Comparison of ENCODE assay signal across 39 mouse cellular contexts in genomic region chr5:87091111-87091510, GRCm38 (mm10). TPM values are rescaled to one million over a fixed set of nuclear protein-coding genes. Genes with fewer than 3 reads are reported as not detected.
"Had no signal": no experiment of that assay in that cellular context is flagged by ENCODE, and none has a peak within 500 bp of the region (broad histone marks: within the 10 kb centered on the region; RNA-seq: fewer than 3 reads in every experiment).

No protein-coding gene starts in this region.

- DNase-seq: cerebellum, adult 8-10 months; cerebellum, adult 9-10 months; cerebellum, adult 9-11 months; cerebellum, postnatal 10 days; cerebellum, postnatal 14 days; cerebellum, postnatal 25 days; cerebellum, postnatal 36 days; embryo, embryonic 11 days; forebrain, postnatal 0 days; gastrocnemius, adult 2 months; gastrocnemius, postnatal 10 days; gastrocnemius, postnatal 14 days; gastrocnemius, postnatal 25 days; gastrocnemius, postnatal 36 days; heart, adult 11 months; heart, adult 18-20 months; heart, adult 2 months had no signal

- H3K36me3 ChIP-seq: embryonic facial prominence, embryonic 10.5 days; embryonic facial prominence, embryonic 12.5 days; embryonic facial prominence, embryonic 13.5 days; embryonic facial prominence, embryonic 15.5 days; forebrain, embryonic 10.5 days; forebrain, embryonic 12.5 days; forebrain, embryonic 15.5 days had no signal

- H3K4me1 ChIP-seq: embryonic facial prominence, embryonic 10.5 days; embryonic facial prominence, embryonic 12.5 days; embryonic facial prominence, embryonic 13.5 days; embryonic facial prominence, embryonic 15.5 days; forebrain, embryonic 10.5 days; forebrain, embryonic 12.5 days; forebrain, embryonic 13.5 days; forebrain, embryonic 15.5 days had no signal

- H3K9ac ChIP-seq: embryonic facial prominence, embryonic 12.5 days; embryonic facial prominence, embryonic 13.5 days; embryonic facial prominence, embryonic 15.5 days; forebrain, embryonic 12.5 days; forebrain, embryonic 13.5 days; forebrain, embryonic 15.5 days; forebrain, postnatal 0 days had no signal

- H3K27ac ChIP-seq: embryonic facial prominence, embryonic 10.5 days; embryonic facial prominence, embryonic 12.5 days; embryonic facial prominence, embryonic 13.5 days; embryonic facial prominence, embryonic 15.5 days; forebrain, embryonic 10.5 days; forebrain, embryonic 12.5 days; forebrain, embryonic 13.5 days; forebrain, embryonic 15.5 days; gastrocnemius, adult 2 months; heart, adult 2 months had no signal

- H3K4me3 ChIP-seq: embryonic facial prominence, embryonic 10.5 days; embryonic facial prominence, embryonic 12.5 days; embryonic facial prominence, embryonic 13.5 days; embryonic facial prominence, embryonic 15.5 days; erythroblast, embryonic 14.5 days; forebrain, embryonic 10.5 days; forebrain, embryonic 12.5 days; forebrain, embryonic 13.5 days; forebrain, embryonic 15.5 days; gastrocnemius, adult 2 months; heart, adult 2 months had no signal

- H3K27me3 ChIP-seq: embryonic facial prominence, embryonic 12.5 days; embryonic facial prominence, embryonic 13.5 days; embryonic facial prominence, embryonic 15.5 days; forebrain, embryonic 12.5 days; forebrain, embryonic 13.5 days; forebrain, embryonic 15.5 days had no signal

RNA-seq across cellular contexts. Expression of gene Ugt2b36, which starts 1.2 kb away (rescaled TPM):
- total RNA-seq: common myeloid progenitor, adult 5-6 weeks; forebrain, postnatal 0 days; gastrocnemius, adult 2 months; gastrocnemius, adult 8-10 months; gastrocnemius, postnatal 10 days; gastrocnemius, postnatal 14 days; gastrocnemius, postnatal 25 days; gastrocnemius, postnatal 36 days; gastrocnemius, postnatal 4 days; granulocyte monocyte progenitor cell, adult 5-6 weeks; heart, adult 18-20 months; heart, adult 2 months; heart, adult 8-10 months had no signal
- polyA plus RNA-seq: cortical plate, adult 2 months; embryonic facial prominence, embryonic 10.5 days; embryonic facial prominence, embryonic 11.5 days; embryonic facial prominence, embryonic 12.5 days; embryonic facial prominence, embryonic 13.5 days; embryonic facial prominence, embryonic 15.5 days; erythroblast, embryonic 14.5 days; forebrain, embryonic 10.5 days; forebrain, embryonic 11.5 days; forebrain, embryonic 12.5 days; forebrain, embryonic 13.5 days; forebrain, embryonic 14.5 days; forebrain, embryonic 16.5 days; forebrain, postnatal 0 days; frontal cortex, adult 2 months; gonadal fat pad, adult 2 months; heart, adult 2 months had no signal

RNA-seq across cellular contexts. Expression of gene Ugt2b5, which starts 49.0 kb away (rescaled TPM):
- total RNA-seq: common myeloid progenitor, adult 5-6 weeks; forebrain, postnatal 0 days; gastrocnemius, adult 2 months; gastrocnemius, postnatal 10 days; gastrocnemius, postnatal 14 days; gastrocnemius, postnatal 25 days; gastrocnemius, postnatal 36 days; granulocyte monocyte progenitor cell, adult 5-6 weeks; heart, adult 18-20 months; heart, adult 2 months; heart, adult 8-10 months had no signal
- polyA plus RNA-seq: cortical plate, adult 2 months; embryonic facial prominence, embryonic 10.5 days; embryonic facial prominence, embryonic 11.5 days; embryonic facial prominence, embryonic 12.5 days; embryonic facial prominence, embryonic 13.5 days; embryonic facial prominence, embryonic 14.5 days; embryonic facial prominence, embryonic 15.5 days; erythroblast, embryonic 14.5 days; forebrain, embryonic 10.5 days; forebrain, embryonic 11.5 days; forebrain, embryonic 12.5 days; forebrain, embryonic 13.5 days; forebrain, embryonic 15.5 days; forebrain, embryonic 16.5 days; forebrain, postnatal 0 days; frontal cortex, adult 2 months; gonadal fat pad, adult 2 months; heart, adult 2 months had no signal
